Mouse (Mus musculus): ENCODE measurements around the gene Babam1.
"Not testable (repeated sequence)": the region's sequence is repeated elsewhere in the genome, so short reads cannot be mapped to it uniquely, and the experiment has no call there.

Gene Babam1

GRCm38 (mm10) chr8:71406099-71407015 lies 9.7 kb downstream of the Babam1 start:
- peak; percentile 73 for DNase-seq (ENCODE audit: low read depth, low spot score)

- DNase-seq (ENCODE audit: low read depth, low spot score), result no peak
Measured at GRCm38 (mm10) chr8:71407441-71407840, 10.8 kb downstream of the Babam1 start.

GRCm38 (mm10) chr8:71408231-71408630 lies 11.6 kb downstream of the Babam1 start:
- no peak for DNase-seq (ENCODE audit: low read depth, low spot score)

GRCm38 (mm10) chr8:71411535-71412273 lies 15.0 kb downstream of the Babam1 start:
- DNase-seq (ENCODE audit: low read depth, low spot score), result no peak

- DNase-seq (ENCODE audit: low read depth, low spot score), result no peak
Measured at GRCm38 (mm10) chr8:71422121-71422520, 25.5 kb downstream of the Babam1 start.

GRCm38 (mm10) chr8:71432935-71433334 lies 36.3 kb downstream of the Babam1 start:
- DNase-seq (ENCODE audit: low read depth, low spot score), result not testable (repeated sequence)

- DNase-seq (ENCODE audit: low read depth, low spot score), result no peak
Measured at GRCm38 (mm10) chr8:71437041-71437440, 40.4 kb downstream of the Babam1 start.

GRCm38 (mm10) chr8:71441404-71441803 lies 44.7 kb downstream of the Babam1 start:
- DNase-seq (ENCODE audit: low read depth, low spot score), result peak; percentile 67

GRCm38 (mm10) chr8:71445096-71445495 lies 48.4 kb downstream of the Babam1 start:
- no peak for DNase-seq (ENCODE audit: low read depth, low spot score)

- DNase-seq (ENCODE audit: low read depth, low spot score), result no peak
Measured at GRCm38 (mm10) chr8:71451337-71451736, 54.7 kb downstream of the Babam1 start.

GRCm38 (mm10) chr8:71451777-71452176 lies 55.1 kb downstream of the Babam1 start:
- peak; percentile 27 for DNase-seq (ENCODE audit: low read depth, low spot score)

GRCm38 (mm10) chr8:71452669-71453068 lies 56.0 kb downstream of the Babam1 start:
- no peak for DNase-seq (ENCODE audit: low read depth, low spot score)
